Mouse (Mus musculus): ENCODE data around the gene Tmem239.

Tmem239 gene

GRCm38 (mm10) chr2:130411558-130412495, 5.5 kb downstream of the Tmem239 start:
- peak in 1 of 2 experiments; percentile 38 for DNase-seq (ENCODE audit: low read depth in 1 of 2, low spot score in 2 of 2)

- no peak for DNase-seq (ENCODE audit: low read depth in 1 of 2, low spot score in 2 of 2)
These were observed 6.5 kb downstream of the Tmem239 start for GRCm38 (mm10) chr2:130412775-130413174.

- DNase-seq (ENCODE audit: low read depth in 1 of 2, low spot score in 2 of 2): no peak
These were observed 8.0 kb downstream of the Tmem239 start for GRCm38 (mm10) chr2:130414094-130414856.

DNA sequence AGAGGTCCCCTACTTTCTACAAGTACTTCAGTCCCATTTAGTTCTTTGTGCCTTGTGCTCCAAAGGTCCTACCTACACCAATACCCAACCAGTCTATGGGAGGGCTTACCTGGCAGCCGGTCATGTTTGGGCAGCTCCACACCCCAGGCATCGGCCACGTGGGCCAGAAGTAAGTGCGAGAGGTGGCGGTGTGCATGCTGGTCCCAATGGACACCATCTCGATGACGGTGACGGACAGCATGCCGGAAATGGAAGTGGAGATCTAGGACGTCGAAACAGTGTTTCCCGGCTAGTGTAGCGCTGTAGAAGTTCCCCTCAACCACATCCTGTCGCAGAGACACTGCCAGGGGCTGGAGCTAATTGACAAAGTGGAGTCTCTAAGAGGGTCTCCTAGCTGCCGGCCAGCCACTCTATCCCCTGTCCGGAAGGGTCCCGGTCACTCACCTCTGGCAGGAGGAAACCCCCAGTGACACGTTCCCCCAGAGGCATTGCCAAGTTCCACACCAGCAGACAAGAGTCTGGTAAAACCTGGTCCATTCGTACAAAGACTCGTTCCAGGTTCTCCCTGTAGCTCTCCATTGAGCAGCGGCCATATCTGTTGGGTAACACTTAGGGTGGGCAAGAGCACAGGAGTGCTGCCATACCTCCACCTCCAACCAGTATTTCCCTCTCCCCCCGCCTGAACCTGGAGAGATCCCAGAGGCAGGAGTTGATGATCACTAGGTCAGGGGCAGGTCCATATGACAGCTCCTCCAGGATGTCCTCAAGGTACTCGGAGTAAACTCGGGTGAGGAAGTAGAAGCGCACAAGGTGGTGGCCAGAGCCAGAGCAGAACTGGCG, 15.7 kb downstream of the Tmem239 start:
- no peak for DNase-seq (ENCODE audit: low read depth in 1 of 2, low spot score in 2 of 2)

DNA sequence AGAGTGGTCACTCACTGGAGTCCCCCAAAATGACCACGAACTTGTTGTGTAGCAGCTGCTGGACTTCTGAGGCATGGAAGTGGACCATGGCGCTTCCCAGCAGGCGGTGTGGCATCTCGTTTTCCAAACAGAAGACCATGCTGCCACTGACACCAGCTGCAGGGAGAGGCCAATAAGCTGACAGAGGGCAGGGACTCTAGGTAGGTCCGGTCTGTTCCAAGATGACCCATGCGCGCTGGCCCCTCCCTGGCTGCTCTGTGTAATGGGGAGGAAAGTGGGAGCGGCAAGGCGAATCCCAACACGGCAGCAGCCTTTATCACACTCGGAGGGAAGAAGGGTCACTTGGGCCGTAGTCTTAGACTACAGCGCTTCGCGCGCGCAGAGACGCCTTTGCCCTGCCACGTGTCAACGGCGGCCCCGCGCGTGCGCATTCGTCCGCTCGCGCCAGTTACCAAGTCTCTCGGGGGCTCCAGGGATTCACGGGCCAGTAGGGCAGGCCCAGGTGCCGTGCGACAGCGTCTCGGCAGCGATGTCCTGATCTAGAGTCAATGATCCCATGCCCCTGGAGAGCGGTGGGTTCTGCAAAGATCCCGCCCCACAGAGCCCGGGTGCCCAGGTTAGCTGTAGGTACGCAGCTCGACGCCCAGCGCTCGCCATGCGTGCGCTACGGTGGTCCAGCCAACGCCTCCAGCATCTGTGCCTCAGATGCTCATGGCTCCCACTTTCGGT, 17.3 kb downstream of the Tmem239 start:
- peak in 1 of 2 experiments; percentile 51 for DNase-seq (ENCODE audit: low read depth in 1 of 2, low spot score in 2 of 2)

DNA sequence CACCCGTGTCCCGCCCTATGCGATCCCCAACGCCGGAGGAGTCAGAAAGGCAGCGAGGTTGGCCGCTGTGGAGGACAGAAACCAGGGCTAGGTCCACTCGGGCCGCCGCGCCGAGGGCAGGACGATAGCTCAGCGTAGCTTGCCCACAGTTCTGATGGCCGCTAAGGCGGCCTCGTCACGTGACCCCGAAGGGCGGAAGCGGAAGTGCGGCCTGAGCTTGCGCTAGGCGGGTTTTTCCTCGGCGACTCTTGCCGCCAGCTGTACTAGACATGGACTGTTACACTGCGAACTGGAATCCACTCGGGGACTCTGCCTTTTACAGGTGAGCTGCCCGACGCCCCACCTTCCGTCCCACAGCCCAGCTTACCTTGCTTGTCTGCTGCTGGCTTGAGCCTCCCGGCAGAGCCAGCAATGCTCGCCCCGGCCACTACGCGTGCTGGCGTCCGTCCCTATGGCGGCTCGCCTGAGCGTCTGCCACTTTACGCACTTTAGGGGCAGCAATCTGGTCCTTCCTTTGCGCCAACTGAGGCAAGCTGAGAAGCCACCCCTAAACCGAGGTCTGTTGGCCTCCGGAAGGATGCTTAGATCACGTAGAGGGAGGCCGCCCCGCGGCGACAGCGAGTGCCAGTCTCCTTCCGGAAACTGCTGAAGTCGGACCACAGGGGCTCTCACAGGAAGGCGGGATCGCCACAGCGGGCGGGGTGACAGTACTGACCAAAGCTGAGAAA, 18.0 kb downstream of the Tmem239 start, which contains the start of the genes Vps16 and Pced1a:
TSS of gene Vps16 (plus strand) at position 214 of the 728 bp plus-strand sequence.
TSS of gene Pced1a (minus strand) at position 576 of the 728 bp plus-strand sequence.
- peak; percentile 84 to 89 for DNase-seq (ENCODE audit: low read depth in 1 of 2, low spot score in 2 of 2)

DNA sequence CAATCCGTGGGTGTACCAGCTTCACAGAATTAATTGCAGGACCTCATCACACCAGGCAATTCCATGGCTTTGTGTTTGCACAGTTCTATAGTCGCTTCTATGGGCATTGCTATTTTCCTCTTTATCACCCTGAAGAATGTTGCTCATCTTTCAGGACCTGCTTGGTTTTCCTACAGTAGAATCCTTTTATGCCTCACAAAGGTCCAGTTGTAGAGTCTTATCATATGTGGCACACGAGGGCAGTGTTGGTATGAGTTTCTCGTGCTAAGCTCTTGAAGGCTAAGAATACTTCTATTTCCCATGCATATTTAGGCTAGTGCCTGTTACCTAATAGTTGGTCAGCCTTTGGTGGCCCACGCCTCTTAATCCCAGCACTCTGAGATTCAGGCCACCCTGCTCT, 18.8 kb downstream of the Tmem239 start:
- DNase-seq (ENCODE audit: low read depth in 1 of 2, low spot score in 2 of 2): no peak

- no peak for DNase-seq (ENCODE audit: low read depth in 1 of 2, low spot score in 2 of 2)
These were observed 23.6 kb downstream of the Tmem239 start for GRCm38 (mm10) chr2:130429851-130430250.

DNA sequence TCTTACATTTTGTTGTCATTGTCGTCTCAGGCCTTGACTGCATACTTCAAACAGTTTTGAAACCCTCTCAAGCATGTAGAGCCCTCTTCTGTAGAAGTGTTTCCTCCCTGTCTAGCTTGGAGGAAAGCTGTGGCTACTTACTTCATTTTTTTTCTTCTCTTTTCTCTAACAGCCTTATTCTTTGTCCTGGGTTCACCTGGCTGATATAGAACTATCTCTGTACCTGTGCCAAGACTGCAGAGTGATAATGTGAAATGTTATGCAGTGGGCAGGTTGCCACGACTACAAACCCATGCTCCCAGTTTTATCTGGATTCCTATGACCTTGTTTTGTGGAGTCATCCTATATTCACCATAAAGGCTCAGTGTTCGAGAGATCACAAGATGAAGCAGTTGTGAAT, 24.2 kb downstream of the Tmem239 start:
- DNase-seq (ENCODE audit: low read depth in 1 of 2, low spot score in 2 of 2): no peak

DNA sequence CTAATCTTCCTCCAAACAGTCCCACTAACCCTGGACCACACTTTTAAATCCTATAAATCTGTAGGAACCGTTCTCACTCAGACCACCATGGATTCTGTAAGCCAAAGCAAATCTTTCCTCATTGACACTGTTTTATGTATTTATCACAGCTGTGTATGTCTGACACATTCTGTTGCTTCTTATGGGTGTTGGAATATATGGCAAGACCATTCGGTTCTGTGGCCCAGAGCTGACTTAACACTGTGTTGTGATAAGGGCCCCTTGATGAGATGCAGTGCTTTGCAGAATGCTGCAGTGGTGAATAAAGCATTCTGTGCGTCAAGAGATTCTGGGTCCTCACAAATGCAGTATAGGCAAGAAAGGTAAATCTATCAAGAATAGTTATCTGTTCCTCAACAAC, 25.9 kb downstream of the Tmem239 start:
- no peak for DNase-seq (ENCODE audit: low read depth in 1 of 2, low spot score in 2 of 2)

GRCm38 (mm10) chr2:130433152-130433551, 26.9 kb downstream of the Tmem239 start:
- DNase-seq (ENCODE audit: low read depth in 1 of 2, low spot score in 2 of 2): no peak

DNA sequence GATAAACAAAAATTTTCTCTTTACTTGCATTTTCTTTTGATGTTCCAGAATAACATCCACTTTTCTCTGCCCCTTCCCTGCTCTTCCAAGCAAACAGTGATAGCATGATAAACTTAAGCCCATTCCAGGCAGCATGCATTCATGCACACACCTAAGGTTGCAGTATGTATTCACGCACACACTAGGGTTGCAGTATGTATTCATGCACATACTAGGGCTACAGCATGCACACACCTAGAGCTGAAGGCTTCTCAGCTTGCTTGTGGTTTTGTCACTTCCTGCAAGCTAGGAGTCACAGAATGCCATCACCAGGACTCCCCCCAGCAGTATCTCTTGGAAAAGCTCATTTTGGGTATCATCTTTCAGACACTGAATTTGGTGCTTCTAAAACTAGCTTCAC, 30.5 kb downstream of the Tmem239 start:
- DNase-seq (ENCODE audit: low read depth in 1 of 2, low spot score in 2 of 2): no peak

DNA sequence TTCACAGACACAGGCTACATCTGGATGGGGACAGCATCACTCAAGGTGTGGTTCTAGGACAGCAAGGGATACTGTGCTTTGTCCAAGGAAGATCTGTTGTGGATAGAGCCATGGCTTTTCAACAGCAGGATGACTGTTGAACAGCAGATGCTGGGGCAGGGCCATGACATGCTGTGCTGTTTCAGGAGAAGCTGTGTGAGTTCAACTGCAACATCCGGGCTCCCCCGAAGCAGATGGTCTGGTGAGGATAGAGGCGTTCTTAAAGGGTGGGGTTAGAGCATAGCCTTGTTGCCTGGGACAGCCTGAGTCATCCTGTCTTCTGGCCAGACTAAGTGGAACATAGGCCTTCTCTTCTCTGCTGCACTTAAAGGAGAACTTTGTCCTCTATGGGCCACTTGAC, 32.6 kb downstream of the Tmem239 start:
- DNase-seq (ENCODE audit: low read depth in 1 of 2, low spot score in 2 of 2): no peak

GRCm38 (mm10) chr2:130439840-130440480, 33.7 kb downstream of the Tmem239 start:
- DNase-seq (ENCODE audit: low read depth in 1 of 2, low spot score in 2 of 2): no peak

- no peak for DNase-seq (ENCODE audit: low read depth in 1 of 2, low spot score in 2 of 2)
These were observed 35.9 kb downstream of the Tmem239 start for GRCm38 (mm10) chr2:130442162-130442561.

- no peak for DNase-seq (ENCODE audit: low read depth in 1 of 2, low spot score in 2 of 2)
These were observed 42.2 kb downstream of the Tmem239 start for GRCm38 (mm10) chr2:130448449-130448848.

DNA sequence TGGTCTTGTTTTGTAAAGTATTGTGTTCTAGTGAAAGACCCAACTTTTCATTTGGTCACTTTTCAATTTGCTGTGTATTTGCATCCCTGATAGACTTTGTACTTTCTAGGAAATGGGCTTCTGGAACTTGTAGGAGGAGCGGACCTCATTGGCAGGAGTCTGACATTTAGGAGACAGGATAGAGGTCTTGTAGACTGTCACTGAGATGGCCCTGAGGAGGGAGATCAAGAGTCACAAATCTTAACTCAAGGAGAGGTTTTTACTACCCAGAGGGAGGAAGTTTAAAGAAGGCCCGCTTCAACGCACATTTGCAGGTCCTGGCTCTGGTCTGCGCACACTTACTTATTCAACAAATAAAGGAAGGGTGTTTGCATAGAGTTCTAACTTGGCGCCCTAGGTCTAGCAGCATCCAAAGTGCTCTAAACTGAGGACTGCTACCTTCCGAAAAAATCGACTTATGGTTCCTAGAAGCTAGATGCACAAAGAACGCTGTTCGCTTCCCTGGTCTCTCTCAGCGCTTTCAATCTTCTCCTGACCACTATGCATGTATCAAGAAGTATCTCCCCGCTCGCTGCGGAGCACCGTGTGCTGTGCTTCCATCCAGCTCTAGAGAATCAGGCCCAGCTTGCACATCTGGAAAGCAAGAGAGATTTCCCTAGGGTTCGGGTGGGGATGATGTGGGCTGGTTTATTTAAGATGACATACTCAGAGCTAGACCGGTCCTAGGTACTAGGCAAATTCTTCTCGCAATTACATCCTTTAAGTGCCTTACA, 42.9 kb downstream of the Tmem239 start:
- DNase-seq (ENCODE audit: low read depth in 1 of 2, low spot score in 2 of 2): no peak

DNA sequence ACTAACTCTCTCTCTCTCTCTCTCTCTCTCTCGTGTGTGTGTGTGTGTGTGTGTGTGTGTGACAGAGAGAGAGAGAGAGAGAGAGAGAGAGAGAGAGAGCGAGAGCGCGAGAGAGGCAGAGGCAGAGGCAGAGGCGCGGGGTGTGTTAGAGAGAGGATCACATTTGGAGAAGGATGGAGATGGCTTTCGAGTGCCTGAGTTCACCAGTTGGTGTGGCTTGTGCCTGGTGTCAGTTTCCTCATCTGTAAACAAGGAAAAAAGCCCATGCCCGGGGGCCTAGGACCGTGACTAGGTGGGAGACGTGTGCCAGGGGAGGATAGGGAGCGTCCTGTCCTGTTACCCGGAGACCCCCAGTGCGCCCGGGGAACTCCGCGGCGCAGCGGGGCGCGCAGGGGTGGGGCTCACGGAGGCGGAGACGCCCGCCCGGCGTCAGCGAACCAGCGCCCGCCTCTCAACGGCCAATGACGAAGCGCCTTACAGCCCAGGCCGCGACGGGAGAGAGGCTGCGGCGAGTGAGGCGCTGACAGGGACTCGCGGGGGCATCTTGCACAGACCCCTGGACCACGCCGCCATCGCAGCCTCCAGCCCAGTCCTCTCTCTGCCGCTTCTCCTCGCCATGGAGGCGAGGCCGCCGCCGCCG, 43.6 kb downstream of the Tmem239 start, which contains the start of gene Ptpra:
TSS of gene Ptpra (plus strand) at position 485 of the 640 bp plus-strand sequence.
- DNase-seq (ENCODE audit: low read depth in 1 of 2, low spot score in 2 of 2): peak; percentile 65 to 75

Measured in monocyte, adult 2 months (primary cell).